Mouse (Mus musculus) right cerebral cortex, postnatal 25 days (tissue): ENCODE measurements around the gene Neto2.

Source experiments
- DNase-seq: peaks from one replicate; pipeline ENCODE4 v3.0.0; 2022

Gene Neto2

DNA sequence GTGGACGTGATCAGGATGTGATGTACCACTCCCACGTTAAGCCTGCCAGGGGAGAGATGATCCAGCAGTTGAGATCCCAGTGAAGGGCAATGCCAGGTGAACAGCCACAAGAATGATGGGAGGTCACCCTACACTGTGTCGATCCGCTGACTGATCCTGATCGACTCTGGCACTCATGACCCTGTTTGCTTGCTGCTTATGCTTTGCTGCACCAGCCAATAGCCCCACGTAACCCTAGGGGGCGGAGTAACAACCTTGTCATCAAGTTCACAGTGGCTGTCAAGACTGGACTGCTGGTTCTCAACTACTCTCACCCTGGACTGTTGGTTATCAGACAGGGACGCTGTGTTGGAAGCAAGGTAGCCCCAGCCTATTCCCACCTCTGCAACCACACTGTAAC, 99.0 kb downstream of the Neto2 start:
- DNase-seq, result no peak

- no peak for DNase-seq
Measured at GRCm38 (mm10) chr8:85597413-85598191, 103.1 kb downstream of the Neto2 start.

DNA sequence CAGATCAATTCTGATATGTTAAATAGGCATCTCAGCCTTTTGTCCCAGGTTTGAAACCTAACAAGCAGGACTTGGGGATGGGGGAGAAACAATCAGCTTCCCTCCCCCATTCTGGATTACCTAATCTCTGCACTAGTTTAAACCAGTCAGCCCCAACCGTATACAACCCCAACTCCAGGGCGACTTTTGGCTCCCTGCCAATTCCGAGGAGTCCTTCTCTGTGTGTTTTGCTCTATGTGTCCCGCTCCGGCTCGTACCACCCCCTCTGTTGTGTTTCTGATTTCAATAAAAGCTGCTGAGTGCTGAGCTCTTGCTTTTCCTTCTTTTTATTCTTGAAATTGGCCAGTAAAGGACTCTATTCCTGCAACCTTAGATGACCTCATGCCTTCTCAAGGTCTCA, 105.3 kb downstream of the Neto2 start:
- no peak for DNase-seq

DNA sequence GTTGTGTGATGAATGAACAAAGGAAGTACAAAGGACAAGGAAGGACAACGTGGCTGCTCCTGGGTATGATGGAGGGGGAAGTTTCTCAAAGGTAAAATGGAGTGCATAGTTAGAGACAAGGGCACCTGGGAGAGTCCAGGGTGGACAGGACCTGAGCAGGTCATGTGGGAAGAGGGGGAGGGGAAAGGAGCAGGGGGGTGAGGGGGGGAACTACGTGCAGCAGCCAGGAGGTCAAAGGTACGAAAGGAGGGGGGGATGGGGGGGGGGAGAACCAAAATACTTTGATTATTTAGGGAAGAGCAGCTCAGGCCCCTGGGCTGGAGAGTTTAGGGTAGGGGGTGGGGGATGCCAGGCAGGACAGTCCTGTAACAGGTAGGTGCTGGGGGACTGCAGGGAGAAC, 105.7 kb downstream of the Neto2 start:
- DNase-seq, result no peak

DNA sequence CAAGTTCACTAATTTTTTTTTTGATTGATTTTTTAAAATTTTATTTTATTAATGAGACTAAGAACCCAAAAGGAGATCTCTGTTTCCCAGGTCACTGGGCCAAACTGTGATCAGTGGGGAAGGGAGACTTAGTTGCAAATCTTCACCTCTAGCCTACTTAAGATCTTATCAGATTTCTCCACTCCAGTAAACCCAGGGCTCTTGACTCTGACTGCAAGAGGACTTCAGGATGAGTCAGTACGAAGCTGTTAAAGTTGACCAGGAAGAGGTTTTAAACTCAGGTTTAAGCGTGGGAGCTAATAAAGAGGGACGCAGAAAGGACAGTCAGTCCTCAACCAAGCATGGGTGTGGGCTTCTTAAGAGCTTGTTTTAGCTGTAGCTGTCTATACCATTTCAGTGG, 107.4 kb downstream of the Neto2 start:
- DNase-seq, result no peak

- DNase-seq, result no peak
Measured at GRCm38 (mm10) chr8:85591532-85591931, 109.2 kb downstream of the Neto2 start.

DNA sequence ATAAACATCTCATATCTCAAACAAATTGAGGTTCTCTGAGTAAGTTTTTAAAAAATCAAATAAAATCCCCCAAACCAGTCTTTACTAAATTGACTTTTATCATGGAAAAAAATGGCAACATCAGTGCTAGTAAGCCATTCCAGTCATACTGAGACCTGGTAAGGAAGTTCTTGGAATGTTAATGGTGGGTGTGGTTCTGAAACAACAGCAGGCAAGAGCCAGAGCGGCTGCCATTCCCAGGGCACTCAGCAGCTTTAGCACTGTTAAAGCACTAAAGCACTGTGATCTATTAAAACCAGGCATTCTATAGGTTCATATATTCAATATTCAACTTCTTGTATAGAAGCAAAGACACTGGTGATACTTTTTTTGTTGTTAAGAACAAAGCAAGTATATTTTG, 110.5 kb downstream of the Neto2 start:
- DNase-seq, result no peak

DNA sequence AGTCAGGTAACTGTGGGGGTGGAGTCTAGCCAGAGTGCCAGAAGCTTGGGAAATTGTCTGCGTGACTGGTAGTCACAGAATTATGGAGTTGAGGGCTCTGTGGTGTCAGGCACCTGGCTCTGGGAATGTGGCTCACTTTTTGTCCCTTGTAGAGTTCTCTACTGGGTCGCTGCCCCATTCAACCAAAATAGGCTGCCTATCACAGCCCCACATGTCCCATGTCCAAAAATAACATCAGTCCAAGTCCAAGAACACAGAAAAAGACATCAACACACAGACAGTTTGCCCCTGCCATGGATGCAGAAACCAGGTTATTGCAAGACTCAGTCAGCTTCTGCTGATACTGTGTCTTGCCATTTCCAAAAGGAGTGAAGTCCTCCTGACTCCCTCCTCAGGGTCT, 112.1 kb downstream of the Neto2 start:
- DNase-seq, result no peak
